Mouse (Mus musculus) heart, embryonic 11.5 days (tissue): ENCODE data around the gene Naaladl2. TPM values are rescaled to one million over a fixed set of nuclear protein-coding genes. Genes with fewer than 3 reads are reported as not detected.

Experiments
- ATAC-seq: fragments of 200-750 bp; cut with Nextera tagmentation; replicated peaks from 2 replicates; pipeline ENCODE4 v1.8.0; 2017; ENCODE audit warnings: moderate library complexity; ENCODE audit not compliant: insufficient number of reproducible peaks, low FRiP score, low TSS enrichment
- H3K27ac ChIP-seq: fragments of 300-500 bp; sonication (generic); 2 replicates; pipeline ENCODE4 v1.5.1; 2014; ENCODE audit warnings: mild to moderate bottlenecking, low read depth, low read length
- H3K27me3 ChIP-seq: fragments of 300-500 bp; sonication (generic); 2 replicates; pipeline ENCODE4 v1.6.1; 2014; ENCODE audit warnings: mild to moderate bottlenecking, low read length, mixed read lengths; ENCODE audit not compliant: control insufficient read depth, insufficient read depth
- H3K36me3 ChIP-seq: fragments of 300-500 bp; sonication (generic); 2 replicates; pipeline ENCODE4 v1.6.1; 2014; ENCODE audit warnings: mild to moderate bottlenecking, low read length, moderate library complexity, mixed read lengths; ENCODE audit not compliant: control insufficient read depth, insufficient read depth
- H3K4me1 ChIP-seq: fragments of 300-500 bp; sonication (generic); 2 replicates; pipeline ENCODE4 v1.6.1; 2014; ENCODE audit warnings: low read length; ENCODE audit not compliant: control insufficient read depth, insufficient read depth
- H3K4me2 ChIP-seq: fragments of 300-500 bp; sonication (generic); 2 replicates; pipeline ENCODE4 v1.6.1; 2014; ENCODE audit warnings: mild to moderate bottlenecking, moderate library complexity
- H3K4me3 ChIP-seq: fragments of 300-500 bp; sonication (generic); 2 replicates; pipeline ENCODE4 v1.5.1; 2014; ENCODE audit warnings: low read depth, low read length
- H3K9ac ChIP-seq: fragments of 300-500 bp; sonication (generic); 2 replicates; pipeline ENCODE4 v1.6.1; 2014; ENCODE audit warnings: mild to moderate bottlenecking, low read depth, low read length, moderate library complexity
- H3K9me3 ChIP-seq: fragments of 300-500 bp; sonication (generic); replicated peaks from 2 replicates; pipeline ENCODE4 v1.6.1; 2016; ENCODE audit warnings: low read length; ENCODE audit not compliant: control insufficient read depth
- WGBS: fragments of 180-500 bp; shearing (Covaris S2); extraction: QIAGEN DNeasy Blood & Tissue Kit; methylation state at CpG from one replicate; pipeline ENCODE4 v1.1.7; 2014; ENCODE audit not compliant: insufficient replicate concordance; 5-methylcytosine and 5-hydroxymethylcytosine counted together
- polyA plus RNA-seq: library from polyadenylated mRNA; unstranded; fragments of >200 nt; fragmentation: Nextera tagmentation; extraction: Ambion mirVana; gene quantifications from 2 replicates; pipeline ENCODE4 v1.2.1, GENCODE M21; 2014

The Naaladl2 gene
- polyA plus RNA-seq, 1 experiment from 2014 or later, result 3.6 TPM

DNA sequence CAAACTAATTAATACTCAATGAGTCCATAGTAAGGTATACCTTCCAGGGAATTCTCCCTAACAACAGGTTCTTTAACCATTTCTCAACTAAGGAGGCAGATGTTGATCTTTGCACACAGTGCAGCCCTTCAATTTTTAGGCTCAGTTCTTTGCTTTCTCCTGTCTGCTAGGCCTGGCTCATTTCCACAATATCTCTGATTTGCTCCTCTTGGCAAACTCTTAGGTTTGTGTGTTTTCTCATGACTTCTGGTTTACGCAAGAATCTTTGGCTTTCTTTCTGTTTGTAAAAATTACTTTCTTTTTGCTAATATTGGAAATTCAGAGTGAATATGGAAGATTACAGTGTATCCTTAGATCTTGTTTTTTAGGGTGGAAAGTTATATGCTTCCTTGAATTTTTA is 1385.3 kb downstream of the Naaladl2 start:
- WGBS, result 93% methylated on average over 1 of the region's 1 CpGs
- no peaks in the 10 kb centered on the region for H3K9me3 ChIP-seq

More for the DNA sequence above, 1385.3 kb downstream of the Naaladl2 start:
- H3K36me3 ChIP-seq, result no peaks in the 10 kb centered on the region
- H3K27me3 ChIP-seq, result no peaks in the 10 kb centered on the region
- ATAC-seq, result no peak
- H3K4me1 ChIP-seq, result no peaks in the 10 kb centered on the region
- no peak overlapping the region for H3K27ac ChIP-seq
- H3K9ac ChIP-seq, result no peak overlapping the region
- no peak overlapping the region for H3K4me2 ChIP-seq
- H3K4me3 ChIP-seq, result no peak overlapping the region
